Mouse (Mus musculus): ENCODE results near the gene Mmp23. TPM values are rescaled to one million over a fixed set of nuclear protein-coding genes. Genes with fewer than 3 reads are reported as not detected.
A peak's percentile ranks its signal among the peaks of the same experiment; 100 is the strongest.
"Not testable (repeated sequence)": the region's sequence is repeated elsewhere in the genome, so short reads cannot be mapped to it uniquely, and the experiment has no call there.

Mmp23 gene
- total RNA-seq, 2 experiments from 2014 or later, result 7.0 to 7.2 TPM

GRCm38 (mm10) chr4:155654456-155655298 lies 1.5 kb upstream of the Mmp23 start:
- peak; percentile 59 to 67 for DNase-seq

DNA sequence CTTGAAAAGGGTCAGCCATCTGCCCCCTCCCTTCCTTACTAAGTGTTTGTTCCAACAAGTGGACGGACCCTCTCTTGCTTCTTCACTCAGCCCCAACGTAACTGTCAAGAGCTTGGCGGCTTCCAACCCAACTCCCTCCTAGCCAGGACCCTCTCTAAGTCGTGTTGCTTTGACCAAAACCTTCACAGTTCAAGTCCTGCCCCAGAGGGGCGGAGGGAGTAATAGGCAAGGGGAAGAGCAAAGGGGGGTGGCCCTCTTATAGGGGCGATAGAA lies 935 bp upstream of the Mmp23 start:
- DNase-seq, result no peak

DNA sequence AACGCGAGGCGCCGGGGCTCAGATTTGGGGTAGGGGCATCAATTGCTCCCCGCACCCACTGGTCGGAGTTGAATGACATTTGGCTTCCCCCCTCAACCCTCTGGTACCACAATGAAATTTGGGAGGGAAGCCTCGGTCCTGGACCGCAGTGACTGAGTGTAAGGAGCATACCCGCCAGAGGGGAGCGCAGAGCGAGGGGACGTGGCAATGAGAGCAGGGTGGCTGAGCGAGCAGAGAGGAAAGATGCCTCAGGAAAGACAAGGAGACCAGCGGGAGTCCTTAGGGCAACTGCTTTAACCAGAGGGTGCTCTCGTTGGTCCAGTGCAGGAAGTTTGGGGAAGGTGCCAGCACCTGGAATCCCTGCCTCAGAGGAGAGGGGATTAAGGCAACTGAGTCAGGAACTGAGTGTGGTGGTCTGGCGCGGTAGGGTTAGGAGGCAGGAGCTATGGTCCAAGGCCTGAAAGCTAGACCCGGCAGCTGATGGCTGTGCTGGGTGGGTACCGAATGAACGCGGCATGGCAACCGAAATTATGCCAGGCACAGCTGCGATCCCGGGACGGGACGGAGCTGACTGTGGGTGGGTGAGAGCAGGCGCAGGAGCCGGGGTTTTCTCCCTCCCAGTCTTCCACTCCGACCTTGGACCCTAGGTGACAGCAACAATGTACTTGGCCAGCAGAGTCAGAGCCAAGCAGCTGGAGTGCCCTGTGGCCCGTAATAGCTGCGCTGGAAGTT lies 433 bp upstream of the Mmp23 start:
- DNase-seq, result peak; percentile 31 to 52

- peak in 1 of 2 experiments; percentile 29 for DNase-seq
Measured at GRCm38 (mm10) chr4:155652283-155653085, 700 bp downstream of the Mmp23 start.

DNA sequence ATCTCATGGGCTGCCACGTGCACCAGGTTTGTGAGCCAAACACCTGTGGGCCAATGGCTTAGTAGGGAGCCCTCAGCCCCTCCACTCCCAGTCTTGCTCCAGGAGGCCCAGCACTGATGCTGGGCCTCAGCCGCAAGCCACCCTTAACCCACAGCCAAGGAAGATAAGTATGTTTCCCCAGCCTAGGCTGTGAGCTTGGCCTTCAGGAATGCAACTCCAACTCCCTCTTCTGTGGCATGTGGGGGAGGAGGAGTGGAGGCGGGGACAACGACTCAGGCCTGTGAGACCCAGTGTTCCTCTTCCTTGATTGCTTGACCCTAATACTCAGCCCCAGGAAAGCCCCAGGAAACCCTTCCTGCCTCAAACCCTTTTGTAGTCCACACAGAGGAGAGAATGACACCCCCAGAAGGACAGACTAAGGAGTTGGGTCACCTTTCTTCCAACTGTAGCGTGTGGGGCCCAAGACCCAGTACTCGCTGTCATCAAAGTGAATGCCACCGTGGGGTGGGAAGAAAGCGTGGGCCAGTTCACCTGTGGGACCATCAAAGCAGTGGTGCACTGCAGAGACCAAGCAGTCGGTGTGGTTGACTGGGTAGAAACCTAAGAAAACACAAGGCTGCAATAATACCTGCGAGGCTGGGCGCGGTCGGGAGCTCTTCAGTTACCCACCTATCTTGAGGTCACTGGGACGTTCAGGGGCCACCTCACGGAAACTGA lies 1.5 kb downstream of the Mmp23 start:
- DNase-seq, result peak; percentile 58 to 74

DNA sequence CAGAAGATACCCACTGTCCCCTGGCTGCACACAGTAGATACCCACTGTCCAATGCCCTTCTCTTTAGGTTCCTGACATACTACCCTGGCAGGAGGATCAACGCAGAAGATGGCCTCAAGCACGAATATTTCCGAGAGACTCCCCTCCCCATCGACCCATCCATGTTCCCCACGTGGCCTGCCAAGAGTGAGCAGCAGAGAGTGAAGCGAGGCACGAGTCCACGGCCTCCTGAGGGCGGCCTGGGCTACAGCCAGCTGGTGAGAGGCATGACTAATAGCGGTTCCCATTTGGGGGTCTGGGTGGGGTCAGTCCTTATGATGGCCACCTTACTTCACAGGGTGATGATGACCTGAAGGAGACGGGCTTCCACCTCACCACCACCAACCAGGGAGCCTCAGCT lies 3.8 kb downstream of the Mmp23 start:
- no peak for DNase-seq

DNA sequence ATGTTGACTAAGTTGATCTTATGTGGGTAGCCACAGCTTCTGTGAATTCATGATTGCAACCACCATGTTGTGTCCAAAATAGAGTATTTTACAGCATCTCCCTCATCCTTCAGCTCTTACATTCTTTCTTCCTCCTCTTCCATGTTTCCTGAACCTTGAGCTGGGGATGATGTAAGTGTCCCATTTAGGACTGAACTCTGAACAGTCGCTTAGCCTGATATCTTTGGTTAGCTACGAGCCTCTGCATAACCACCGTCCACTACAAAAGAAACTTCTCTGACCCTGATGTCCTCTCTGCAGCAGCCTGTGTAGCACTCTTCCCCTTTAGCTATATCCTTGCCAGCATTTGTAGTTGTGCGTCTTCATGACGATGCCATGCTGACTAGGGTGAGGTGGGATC lies 7.5 kb downstream of the Mmp23 start:
- no peak for DNase-seq

DNA sequence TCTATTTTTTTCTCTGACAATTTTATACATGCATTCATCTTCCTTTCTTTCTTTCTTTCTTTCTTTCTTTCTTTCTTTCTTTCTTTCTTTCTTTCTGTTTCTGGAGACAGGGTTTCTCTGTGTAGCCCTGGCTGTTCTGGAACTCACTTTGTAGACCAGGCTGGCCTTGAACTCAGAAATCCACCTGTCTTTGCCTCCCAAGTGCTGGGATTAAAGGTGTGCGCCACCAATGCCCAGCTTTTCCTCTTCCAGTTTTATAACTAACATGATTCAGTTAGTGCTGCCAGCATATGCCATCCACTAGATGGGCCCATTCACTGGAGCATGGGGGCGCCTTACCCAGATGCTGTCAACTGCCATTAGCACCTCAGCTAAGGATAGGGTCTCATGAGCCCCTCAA lies 7.9 kb downstream of the Mmp23 start, which contains the start of gene Gm10563:
Gene Gm10563, minus strand, starts transcription at position 101 of the 400 bp plus-strand sequence.
- not testable (repeated sequence) for DNase-seq

DNA sequence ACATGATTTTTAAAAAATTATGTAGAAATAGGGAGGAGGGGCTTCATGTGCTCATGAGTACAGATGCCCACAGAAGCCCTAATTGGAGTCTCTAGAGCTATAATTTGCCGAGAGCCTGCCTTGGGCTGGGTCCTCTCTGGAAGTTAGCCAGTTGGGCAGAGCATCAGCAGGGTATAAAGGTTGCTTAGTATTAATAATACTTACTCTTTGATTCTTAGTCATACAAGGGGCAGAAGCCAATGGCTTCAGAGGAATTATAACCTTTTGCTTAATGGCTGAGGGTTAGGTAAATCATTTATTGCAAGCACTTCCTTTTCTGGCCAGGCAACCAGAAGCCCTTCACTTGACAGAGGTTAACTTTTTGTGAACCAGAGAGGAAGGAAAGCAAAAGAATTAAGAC lies 9.7 kb downstream of the Mmp23 start:
- DNase-seq, result no peak

- no peak for DNase-seq
Measured at GRCm38 (mm10) chr4:155635766-155636499, 17.3 kb downstream of the Mmp23 start.

DNA sequence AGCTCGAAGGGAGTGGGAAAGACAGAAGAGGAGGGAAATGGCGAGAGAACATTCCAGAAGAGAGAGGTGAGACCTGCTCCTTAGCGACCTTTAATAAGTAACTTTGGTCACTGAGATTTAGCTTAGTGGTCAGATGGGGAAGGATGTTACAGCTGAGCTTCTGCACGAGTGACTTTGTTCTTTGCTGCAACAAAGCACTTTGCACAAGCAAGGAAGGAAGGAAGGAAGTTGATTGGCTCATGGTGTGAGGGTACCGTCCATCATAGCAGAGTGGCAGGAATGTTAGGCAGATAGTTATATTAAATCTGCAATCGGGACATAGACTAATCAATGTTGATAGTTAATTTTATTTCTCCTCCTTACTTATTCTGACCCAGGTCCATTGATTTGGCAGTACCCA lies 22.9 kb downstream of the Mmp23 start:
- no peak for DNase-seq

DNA sequence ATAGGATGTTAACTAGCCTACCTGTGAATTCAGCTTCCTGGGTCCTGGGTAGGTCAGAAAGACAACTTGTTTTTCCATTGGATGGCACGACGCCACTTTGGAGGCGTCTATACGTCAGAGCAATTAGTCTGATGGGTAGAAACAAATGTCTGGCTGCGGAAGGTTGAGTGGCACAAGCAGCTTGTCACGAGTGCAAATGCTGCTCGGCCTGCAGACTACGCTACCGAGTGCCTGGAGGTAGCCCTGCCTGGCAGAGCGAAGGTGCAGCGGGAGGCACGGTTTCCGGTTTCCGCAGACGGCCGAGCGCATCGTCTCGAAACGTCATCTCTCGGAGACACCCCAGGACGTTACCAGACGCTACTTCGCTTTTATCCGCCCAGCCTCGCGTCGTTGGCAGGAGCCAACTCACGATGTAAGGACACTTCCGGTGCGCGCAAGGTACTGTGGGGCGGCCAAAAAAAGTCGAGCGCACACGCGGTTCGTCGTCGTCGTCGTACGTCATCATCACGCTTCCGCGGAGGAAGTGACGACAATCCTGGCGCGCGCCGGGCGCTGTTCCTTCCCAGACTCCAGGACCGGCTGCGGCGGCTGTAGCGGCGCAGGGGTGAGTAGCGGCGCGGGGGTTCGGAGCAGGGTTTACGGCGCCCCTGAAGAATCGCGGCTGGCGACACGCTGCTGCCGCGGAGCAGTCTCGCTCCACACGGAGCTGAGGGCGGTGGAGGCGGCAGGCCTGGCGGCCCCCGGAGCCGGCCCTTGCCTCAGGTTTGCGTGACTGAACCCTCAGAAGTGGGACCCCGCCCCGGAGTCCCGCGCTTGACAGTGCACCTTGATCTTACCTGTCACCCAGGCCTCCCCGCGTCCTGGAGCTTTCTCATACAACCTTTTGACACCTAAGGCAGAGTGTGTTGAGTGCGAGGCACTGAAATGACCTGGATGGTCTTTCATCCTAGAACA lies 28.6 kb downstream of the Mmp23 start, which contains the start of gene Cdk11b:
Gene Cdk11b, plus strand, starts transcription at position 517 of the 954 bp plus-strand sequence.
- DNase-seq, result peak; percentile 95 to 98

- no peak for DNase-seq
Measured at GRCm38 (mm10) chr4:155618321-155618720, 34.9 kb downstream of the Mmp23 start.

DNA sequence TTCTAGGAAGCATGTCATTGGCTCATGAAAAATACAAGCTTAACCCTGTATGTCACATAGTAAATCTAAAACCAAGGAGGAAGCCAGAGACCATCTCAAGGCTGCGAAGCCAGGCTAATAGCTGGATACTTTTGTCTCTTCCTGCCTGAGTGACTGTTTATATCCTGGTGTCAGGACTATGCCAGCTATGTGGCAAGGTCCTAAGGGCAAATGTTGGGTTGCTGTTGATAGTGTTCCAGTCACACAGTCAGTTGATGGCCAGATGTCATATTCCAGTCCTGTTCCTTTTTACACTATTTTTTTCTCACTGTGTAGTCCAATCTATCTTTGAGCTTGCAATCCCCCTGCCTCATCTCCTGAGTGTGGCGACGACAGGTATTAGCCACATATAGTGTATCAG lies 39.9 kb downstream of the Mmp23 start:
- DNase-seq, result no peak

DNA sequence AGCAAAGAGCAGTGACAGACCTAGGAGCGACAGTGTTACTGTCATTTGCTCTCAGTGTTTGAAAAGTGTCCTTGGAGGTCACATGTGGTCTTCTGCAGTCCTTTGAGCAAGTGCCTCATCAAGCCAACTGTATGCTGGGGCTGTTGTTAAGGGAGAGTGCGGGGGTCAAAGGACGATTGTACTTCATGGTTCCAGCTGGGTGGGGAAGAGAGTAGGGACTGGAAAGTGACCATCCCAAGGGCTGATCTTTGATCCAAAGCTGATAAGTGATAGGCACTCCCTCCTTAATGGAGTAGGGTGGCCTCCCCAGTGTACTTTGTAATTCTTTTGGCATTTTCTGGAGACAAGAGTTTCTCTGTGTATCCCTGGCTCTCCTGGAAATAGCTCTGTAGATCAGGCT lies 41.3 kb downstream of the Mmp23 start:
- DNase-seq, result no peak

GRCm38 (mm10) chr4:155606825-155607224 lies 46.4 kb downstream of the Mmp23 start:
- no peak for DNase-seq

DNA sequence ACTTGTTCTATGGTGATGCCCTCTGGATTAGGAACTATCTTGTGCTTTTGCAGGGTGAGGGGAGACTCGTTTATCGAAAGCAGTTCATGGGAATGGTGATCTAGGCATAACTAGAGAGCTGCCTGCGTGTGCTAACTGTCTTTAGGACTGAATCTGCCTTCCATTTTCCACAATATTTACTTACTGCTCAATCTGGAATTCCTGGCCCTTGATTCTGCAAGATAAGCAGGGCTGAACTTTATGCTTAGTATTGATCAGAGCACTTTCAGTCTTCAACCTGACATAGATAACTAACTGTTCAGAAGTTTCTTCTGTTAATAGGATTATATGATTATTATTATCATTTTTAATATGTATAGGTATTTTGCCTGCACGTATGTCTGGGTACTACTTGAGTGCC lies 48.1 kb downstream of the Mmp23 start:
- DNase-seq, result no peak

GRCm38 (mm10) chr4:155603801-155604200 lies 49.4 kb downstream of the Mmp23 start:
- DNase-seq, result no peak

DNA sequence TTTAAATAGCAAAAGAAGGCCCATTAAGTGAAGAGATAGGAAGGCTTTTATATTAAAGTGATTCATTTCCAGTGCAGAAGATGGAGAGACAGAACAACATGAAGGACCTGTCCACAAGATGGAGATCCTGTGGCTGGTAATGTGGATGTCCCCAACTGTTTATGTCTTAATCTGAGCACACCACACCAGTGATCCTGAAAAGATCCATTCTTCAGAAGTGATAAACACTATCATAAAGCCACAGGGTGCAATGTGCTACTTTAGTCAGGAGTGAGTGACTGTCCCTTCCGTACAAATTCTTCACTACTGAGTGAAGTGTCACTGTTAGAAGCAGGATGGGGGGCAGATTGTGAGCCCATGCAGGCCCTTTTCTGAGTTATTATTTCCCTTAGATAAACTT lies 50.4 kb downstream of the Mmp23 start:
- no peak for DNase-seq

- DNase-seq, result no peak
Measured at GRCm38 (mm10) chr4:155601997-155602456, 51.2 kb downstream of the Mmp23 start.

All from heart, adult 18-20 months (tissue).